8 mouse cellular contexts compared by ENCODE assay signal in the genomic region with DNA sequence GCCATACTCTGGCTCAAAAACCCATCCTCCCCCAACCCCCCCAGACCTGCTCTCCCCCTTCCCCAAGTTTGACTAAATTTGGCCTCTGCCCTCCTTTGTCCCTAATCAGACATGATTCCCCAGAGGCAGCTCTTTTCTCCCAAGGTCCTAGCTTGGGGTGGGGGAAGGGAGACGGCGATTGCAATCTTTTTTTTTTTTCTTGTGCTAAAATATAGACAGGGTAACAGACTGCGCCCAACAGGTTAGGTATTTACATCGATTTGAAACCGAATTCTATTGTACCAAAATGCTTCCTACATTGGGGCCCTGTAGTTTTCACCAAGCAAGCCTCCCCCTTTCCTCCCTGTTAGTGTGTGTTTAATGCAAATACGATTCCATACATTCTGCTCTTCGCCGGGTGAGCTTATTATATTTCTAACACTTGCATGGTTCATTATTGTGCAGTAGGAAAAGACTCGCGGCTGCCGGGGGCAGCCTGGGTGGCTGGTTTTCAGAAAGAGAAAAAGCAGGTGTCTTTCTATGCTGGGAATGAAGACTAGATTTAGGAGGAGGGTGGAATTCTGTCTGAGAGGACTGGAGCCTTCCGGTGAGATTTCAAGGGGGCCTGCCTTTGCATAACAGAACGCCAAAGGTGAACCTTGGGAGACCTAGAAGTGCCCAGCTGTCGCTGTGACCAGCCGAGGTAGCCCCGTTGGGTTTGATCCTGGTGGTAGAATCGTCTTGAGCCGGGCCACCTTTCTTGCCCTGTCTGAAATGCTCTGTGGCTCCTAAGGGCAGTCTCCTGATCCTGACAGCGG.
DNase-seq lines count a peak whose midpoint lies in the region; ATAC-seq lines count a peak whose summit lies in the region.

No protein-coding gene starts in this region.

- WGBS in embryonic facial prominence, embryonic 15.5 days = 22% methylated on average over 19 of the region's 19 CpGs
- 13% methylated on average over 19 of the region's 19 CpGs for WGBS in limb, embryonic 11.5 days
- 14% methylated on average over 19 of the region's 19 CpGs for WGBS in neural tube, embryonic 14.5 days

- peak overlapping the region; percentile 92 for H3K27ac ChIP-seq in embryonic facial prominence, embryonic 15.5 days (replicated peaks)
- H3K27ac ChIP-seq in limb, embryonic 11.5 days (replicated peaks; ENCODE audit: low read depth, low read length) = peak overlapping the region; percentile 79; the same call in 1 of the 2 replicates
- H3K27ac ChIP-seq in neural tube, embryonic 14.5 days (ENCODE audit: low read depth, low read length) = peak overlapping the region; percentile 93

- peak overlapping the region; percentile 66 for H3K9ac ChIP-seq in embryonic facial prominence, embryonic 15.5 days
- peak overlapping the region; percentile 74 for H3K9ac ChIP-seq in limb, embryonic 11.5 days (ENCODE audit: low read length)
- peak overlapping the region; percentile 92 for H3K9ac ChIP-seq in neural tube, embryonic 14.5 days (replicated peaks; ENCODE audit: low read depth, low read length)

- peaks cover 70% of the 10 kb centered on the region for H3K4me1 ChIP-seq in embryonic facial prominence, embryonic 15.5 days
- peaks cover 72% of the 10 kb centered on the region for H3K4me1 ChIP-seq in limb, embryonic 11.5 days (ENCODE audit: control insufficient read depth, insufficient read depth, low read length)
- H3K4me1 ChIP-seq in neural tube, embryonic 14.5 days (ENCODE audit: control insufficient read depth, insufficient read depth, low read length) = peaks cover 62% of the 10 kb centered on the region; the same call in 1 of the 2 replicates

- DNase-seq in kidney, postnatal 4 days = peak; percentile 32 to 45
- DNase-seq in kidney, adult 18-20 months = no peak
- DNase-seq in limb, embryonic 11.5 days (ENCODE audit: low spot score) = peak; percentile 51
- no peak for DNase-seq in urinary bladder, postnatal 36 days (ENCODE audit: low spot score in 2 of 2)
- no peak for DNase-seq in left cerebral cortex, postnatal 4 days

- no peaks in the 10 kb centered on the region for H3K36me3 ChIP-seq in embryonic facial prominence, embryonic 15.5 days
- H3K36me3 ChIP-seq in limb, embryonic 11.5 days (ENCODE audit: control insufficient read depth, insufficient read depth, low read length) = no peaks in the 10 kb centered on the region
- H3K36me3 ChIP-seq in neural tube, embryonic 14.5 days (ENCODE audit: control insufficient read depth, insufficient read depth, low read length) = no peaks in the 10 kb centered on the region

- H3K9me3 ChIP-seq in embryonic facial prominence, embryonic 15.5 days (replicated peaks) = no peaks in the 10 kb centered on the region
- H3K9me3 ChIP-seq in limb, embryonic 11.5 days (ENCODE audit: control insufficient read depth, low read length) = no peaks in the 10 kb centered on the region
- H3K9me3 ChIP-seq in neural tube, embryonic 14.5 days (ENCODE audit: control insufficient read depth, low read length) = no peaks in the 10 kb centered on the region

- intact Hi-C loops in left cerebral cortex, postnatal 4 days (cut with DNase I) = no loop called here

- H3K4me2 ChIP-seq in embryonic facial prominence, embryonic 15.5 days (replicated peaks) = peak overlapping the region; percentile 91
- H3K4me2 ChIP-seq in limb, embryonic 11.5 days (ENCODE audit: low read depth, severe bottlenecking) = peak overlapping the region; percentile 64
- H3K4me2 ChIP-seq in neural tube, embryonic 14.5 days (ENCODE audit: low read depth, low read length) = peak overlapping the region; percentile 97

- H3K4me3 ChIP-seq in embryonic facial prominence, embryonic 15.5 days (replicated peaks) = peak overlapping the region; percentile 76
- H3K4me3 ChIP-seq in limb, embryonic 11.5 days (ENCODE audit: low read depth, low read length) = peak overlapping the region; percentile 55
- peak overlapping the region; percentile 79 for H3K4me3 ChIP-seq in neural tube, embryonic 14.5 days (ENCODE audit: low read depth, low read length)

- no peak for ATAC-seq in embryonic facial prominence, embryonic 15.5 days (ENCODE audit: insufficient number of reproducible peaks, low FRiP score, low TSS enrichment, low read depth)
- no peak for ATAC-seq in limb, embryonic 11.5 days (ENCODE audit: insufficient number of reproducible peaks, low FRiP score, low TSS enrichment, low read depth)
- ATAC-seq in neural tube, embryonic 14.5 days (ENCODE audit: low read depth) = no peak
- ATAC-seq in granulocyte monocyte progenitor cell, adult 5-6 weeks (replicated peaks; ENCODE audit: poor library complexity, severe bottlenecking) = no peak

- H3K27me3 ChIP-seq in embryonic facial prominence, embryonic 15.5 days = no peaks in the 10 kb centered on the region
- H3K27me3 ChIP-seq in limb, embryonic 11.5 days (ENCODE audit: control insufficient read depth, insufficient read depth, low read length) = no peaks in the 10 kb centered on the region
- no peaks in the 10 kb centered on the region for H3K27me3 ChIP-seq in neural tube, embryonic 14.5 days (ENCODE audit: control insufficient read depth, insufficient read depth, low read length)

Comparison
In these comparisons a context has a peak if more than half of its experiments do, and no peak if none do; other contexts are left out.
1. DNase-seq: peak in kidney, postnatal 4 days (2 of 2) and limb, embryonic 11.5 days (single experiment); none in kidney, adult 18-20 months (single experiment), urinary bladder, postnatal 36 days (0 of 2) and left cerebral cortex, postnatal 4 days (single experiment).
2. Peak in every context shown above with its lines, with median percentiles within 50 percentile points of each other: H3K27ac ChIP-seq, H3K4me2 ChIP-seq, H3K4me3 ChIP-seq and H3K9ac ChIP-seq.